Mouse (Mus musculus): ENCODE results near the gene Cyth3.

DNA sequence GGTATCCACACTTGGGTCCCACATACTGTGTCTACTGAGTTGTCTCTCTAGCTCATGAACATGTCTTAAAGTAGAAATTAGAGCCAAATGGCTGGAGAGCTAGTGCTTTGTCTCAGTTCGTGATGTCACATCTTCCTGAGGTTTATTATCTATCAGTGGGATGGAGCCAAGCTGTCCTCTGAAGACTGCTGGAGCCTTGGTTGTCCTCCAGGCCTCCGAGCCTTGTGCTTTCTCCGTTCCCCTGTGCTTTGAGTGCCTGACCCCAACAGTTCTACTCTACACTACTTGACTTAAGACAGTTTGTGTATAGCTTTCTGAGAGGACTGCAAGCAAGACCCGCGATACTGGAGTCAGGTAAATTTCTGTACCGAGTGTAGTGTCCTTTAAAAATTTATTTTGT is 26.9 kb downstream of the Cyth3 start:
- TF ChIP-seq CTCF (conservative IDR thresholded peaks at IDR 0.05; ENCODE audit: low read length) (no peak), NANOG (IDR thresholded peaks at IDR 0.05; ENCODE audit: borderline replicate concordance, low read length) (no peak), POU5F1 (IDR thresholded peaks at IDR 0.05; ENCODE audit: borderline replicate concordance, low read length) (no peak)

All from E14TG2a.4 (cell line).